8 mouse cellular contexts compared by ENCODE assay signal in genomic region chr10:62920766-62921156, GRCm38 (mm10). TPM values are rescaled to one million over a fixed set of nuclear protein-coding genes. Genes with fewer than 3 reads are reported as not detected.
DNase-seq lines count a peak whose midpoint lies in the region; ATAC-seq and TF ChIP-seq lines count a peak whose summit lies in the region.

No protein-coding gene starts in this region.

- no peak for DNase-seq in kidney, postnatal 0 days (ENCODE audit: low spot score)
- DNase-seq in kidney, adult 18-20 months = no peak
- DNase-seq in embryonic facial prominence, embryonic 10.5 days (ENCODE audit: low spot score) = no peak
- no peak for DNase-seq in hindbrain, postnatal 0 days (ENCODE audit: low spot score)
- no peak for DNase-seq in midbrain, postnatal 0 days (ENCODE audit: low spot score)
- no peak for DNase-seq in layer of hippocampus, adult 18-20 months (ENCODE audit: low spot score in 2 of 2)
- DNase-seq in cerebellum, adult 9-11 months = no peak
- no peak for DNase-seq in retina, embryonic 14.5 days (ENCODE audit: low spot score)

- H3K36me3 ChIP-seq in kidney, postnatal 0 days (ENCODE audit: insufficient read depth, low read length) = no peaks in the 10 kb centered on the region
- H3K36me3 ChIP-seq in embryonic facial prominence, embryonic 10.5 days (replicated peaks) = no peaks in the 10 kb centered on the region
- H3K36me3 ChIP-seq in hindbrain, postnatal 0 days (ENCODE audit: insufficient read depth, low read length) = no peaks in the 10 kb centered on the region
- no peaks in the 10 kb centered on the region for H3K36me3 ChIP-seq in midbrain, postnatal 0 days (ENCODE audit: insufficient read depth, low read length)

- H3K27me3 ChIP-seq in kidney, postnatal 0 days (ENCODE audit: insufficient read depth, low read length) = no peaks in the 10 kb centered on the region
- H3K27me3 ChIP-seq in embryonic facial prominence, embryonic 10.5 days (replicated peaks; ENCODE audit: low read depth, poor library complexity, severe bottlenecking) = no peaks in the 10 kb centered on the region
- H3K27me3 ChIP-seq in hindbrain, postnatal 0 days (ENCODE audit: insufficient read depth, low read length) = no peaks in the 10 kb centered on the region
- no peaks in the 10 kb centered on the region for H3K27me3 ChIP-seq in midbrain, postnatal 0 days (ENCODE audit: insufficient read depth, low read length)

- H3K9me3 ChIP-seq in kidney, postnatal 0 days (replicated peaks; ENCODE audit: low read length) = no peaks in the 10 kb centered on the region
- no peaks in the 10 kb centered on the region for H3K9me3 ChIP-seq in embryonic facial prominence, embryonic 10.5 days
- no peaks in the 10 kb centered on the region for H3K9me3 ChIP-seq in hindbrain, postnatal 0 days (ENCODE audit: low read length)
- no peaks in the 10 kb centered on the region for H3K9me3 ChIP-seq in midbrain, postnatal 0 days (ENCODE audit: low read length)

- ATAC-seq in kidney, postnatal 0 days (replicated peaks; ENCODE audit: low FRiP score, low read depth) = peak; percentile 75
- ATAC-seq in hindbrain, postnatal 0 days = peak; percentile 73
- ATAC-seq in midbrain, postnatal 0 days (ENCODE audit: low FRiP score) = peak; percentile 69

- H3K4me2 ChIP-seq in kidney, postnatal 0 days (ENCODE audit: low read length) = peak overlapping the region; percentile 90
- H3K4me2 ChIP-seq in hindbrain, postnatal 0 days (ENCODE audit: low read depth, low read length) = peak overlapping the region; percentile 87
- peak overlapping the region; percentile 70 for H3K4me2 ChIP-seq in midbrain, postnatal 0 days (ENCODE audit: low read depth, low read length, poor library complexity, severe bottlenecking)

- no peak for TF ChIP-seq CTCF in kidney, postnatal 0 days (IDR thresholded peaks at IDR 0.05; ENCODE audit: low read depth)
- no peak for TF ChIP-seq CTCF in hindbrain, postnatal 0 days (IDR thresholded peaks at IDR 0.05; ENCODE audit: low read depth)
- TF ChIP-seq CTCF in midbrain, postnatal 0 days (IDR thresholded peaks at IDR 0.05) = no peak

- peak overlapping the region; percentile 92 for H3K9ac ChIP-seq in kidney, postnatal 0 days (ENCODE audit: low read depth, low read length)
- peak overlapping the region; percentile 87 for H3K9ac ChIP-seq in hindbrain, postnatal 0 days (replicated peaks; ENCODE audit: low read length)
- peak overlapping the region; percentile 93 for H3K9ac ChIP-seq in midbrain, postnatal 0 days (replicated peaks; ENCODE audit: low read length, poor library complexity, severe bottlenecking)

- peak overlapping the region; percentile 92 for H3K27ac ChIP-seq in kidney, postnatal 0 days
- peak overlapping the region; percentile 91 for H3K27ac ChIP-seq in embryonic facial prominence, embryonic 10.5 days (replicated peaks)
- H3K27ac ChIP-seq in hindbrain, postnatal 0 days = peak overlapping the region; percentile 89
- peak overlapping the region; percentile 90 for H3K27ac ChIP-seq in midbrain, postnatal 0 days (ENCODE audit: low read depth, low read length)

- H3K4me1 ChIP-seq in kidney, postnatal 0 days (replicated peaks; ENCODE audit: insufficient read depth, low read length) = peaks cover 10% of the 10 kb centered on the region; the same call in 1 of the 2 replicates
- peaks cover 16% of the 10 kb centered on the region for H3K4me1 ChIP-seq in embryonic facial prominence, embryonic 10.5 days
- H3K4me1 ChIP-seq in hindbrain, postnatal 0 days (ENCODE audit: insufficient read depth, low read length) = peaks cover 3% of the 10 kb centered on the region; the same call in 1 of the 2 replicates
- no peaks in the 10 kb centered on the region for H3K4me1 ChIP-seq in midbrain, postnatal 0 days (ENCODE audit: insufficient read depth, low read length)

- WGBS in kidney, postnatal 0 days = 0% methylated on average over 20 of the region's 29 CpGs
- WGBS in embryonic facial prominence, embryonic 10.5 days = under 1% methylated on average over 29 of the region's 29 CpGs
- WGBS in hindbrain, postnatal 0 days = under 1% methylated on average over 28 of the region's 29 CpGs
- 0% methylated on average over 22 of the region's 29 CpGs for WGBS in midbrain, postnatal 0 days

- H3K4me3 ChIP-seq in kidney, postnatal 0 days (replicated peaks; ENCODE audit: low read depth, low read length) = peak overlapping the region; percentile 95
- H3K4me3 ChIP-seq in embryonic facial prominence, embryonic 10.5 days = peak overlapping the region; percentile 90
- peak overlapping the region; percentile 78 for H3K4me3 ChIP-seq in hindbrain, postnatal 0 days (ENCODE audit: low read length)
- peak overlapping the region; percentile 99 for H3K4me3 ChIP-seq in midbrain, postnatal 0 days (ENCODE audit: low read depth, low read length)

RNA-seq across cellular contexts. Expression of gene Slc25a16, which starts 0.3 kb away (rescaled TPM):
- polyA plus RNA-seq in kidney, postnatal 0 days (2015; fragmentation: Nextera tagmentation; extraction: Ambion mirVana) = 27.3 and 27.6 TPM in 2 replicates
- polyA plus RNA-seq in embryonic facial prominence, embryonic 10.5 days (2016; fragmentation: Nextera tagmentation; extraction: Ambion mirVana) = 8.1 and 9.4 TPM in 2 replicates
- 15.7 and 23.1 TPM in 2 replicates for total RNA-seq in hindbrain, postnatal 0 days (2014; rRNA removed)
- 13.7 and 15.4 TPM in 2 replicates for polyA plus RNA-seq in hindbrain, postnatal 0 days (2015; fragmentation: Nextera tagmentation; extraction: Ambion mirVana)
- 19.0 and 23.0 TPM in 2 replicates for total RNA-seq in midbrain, postnatal 0 days (2014; rRNA removed)
- polyA plus RNA-seq in midbrain, postnatal 0 days (2015; fragmentation: Nextera tagmentation; extraction: Ambion mirVana) = 12.3 and 13.7 TPM in 2 replicates
- 10 to 100 TPM; 36.9 to 38.3 TPM for total RNA-seq in layer of hippocampus, adult 18-20 months (2021)

RNA-seq across cellular contexts. Expression of gene Tet1, which starts 12.0 kb away (rescaled TPM):
- 17.3 and 18.0 TPM in 2 replicates for polyA plus RNA-seq in kidney, postnatal 0 days (2015; fragmentation: Nextera tagmentation; extraction: Ambion mirVana)
- 28.9 and 34.5 TPM in 2 replicates for polyA plus RNA-seq in embryonic facial prominence, embryonic 10.5 days (2016; fragmentation: Nextera tagmentation; extraction: Ambion mirVana)
- 32.8 and 39.5 TPM in 2 replicates for total RNA-seq in hindbrain, postnatal 0 days (2014; rRNA removed)
- 30.3 and 32.2 TPM in 2 replicates for polyA plus RNA-seq in hindbrain, postnatal 0 days (2015; fragmentation: Nextera tagmentation; extraction: Ambion mirVana)
- total RNA-seq in midbrain, postnatal 0 days (2014; rRNA removed) = 29.0 and 40.5 TPM in 2 replicates
- polyA plus RNA-seq in midbrain, postnatal 0 days (2015; fragmentation: Nextera tagmentation; extraction: Ambion mirVana) = 31.1 and 34.9 TPM in 2 replicates
- 10 to 100 TPM in 1 of 2 experiments, 1 to 10 TPM in 1; 9.6 to 12.6 TPM for total RNA-seq in layer of hippocampus, adult 18-20 months (2021)

RNA-seq across cellular contexts. Expression of gene Dna2, which starts 26.1 kb away (rescaled TPM):
- 9.0 and 12.7 TPM in 2 replicates for polyA plus RNA-seq in kidney, postnatal 0 days (2015; fragmentation: Nextera tagmentation; extraction: Ambion mirVana)
- 37.1 and 39.1 TPM in 2 replicates for polyA plus RNA-seq in embryonic facial prominence, embryonic 10.5 days (2016; fragmentation: Nextera tagmentation; extraction: Ambion mirVana)
- total RNA-seq in hindbrain, postnatal 0 days (2014; rRNA removed) = 2.7 and 6.1 TPM in 2 replicates
- 3.7 and 3.8 TPM in 2 replicates for polyA plus RNA-seq in hindbrain, postnatal 0 days (2015; fragmentation: Nextera tagmentation; extraction: Ambion mirVana)
- 2.0 and 3.5 TPM in 2 replicates for total RNA-seq in midbrain, postnatal 0 days (2014; rRNA removed)
- 2.6 and 2.7 TPM in 2 replicates for polyA plus RNA-seq in midbrain, postnatal 0 days (2015; fragmentation: Nextera tagmentation; extraction: Ambion mirVana)
- total RNA-seq in layer of hippocampus, adult 18-20 months (2021) = 1 to 10 TPM; 1.1 to 1.2 TPM

RNA-seq across cellular contexts. Expression of gene Rufy2, which starts 59.3 kb away (rescaled TPM):
- polyA plus RNA-seq in kidney, postnatal 0 days (2015; fragmentation: Nextera tagmentation; extraction: Ambion mirVana) = 20.8 and 21.5 TPM in 2 replicates
- polyA plus RNA-seq in embryonic facial prominence, embryonic 10.5 days (2016; fragmentation: Nextera tagmentation; extraction: Ambion mirVana) = 25.0 and 25.4 TPM in 2 replicates
- total RNA-seq in hindbrain, postnatal 0 days (2014; rRNA removed) = 25.3 and 25.5 TPM in 2 replicates
- polyA plus RNA-seq in hindbrain, postnatal 0 days (2015; fragmentation: Nextera tagmentation; extraction: Ambion mirVana) = 57.2 and 61.9 TPM in 2 replicates
- 34.5 and 47.7 TPM in 2 replicates for total RNA-seq in midbrain, postnatal 0 days (2014; rRNA removed)
- polyA plus RNA-seq in midbrain, postnatal 0 days (2015; fragmentation: Nextera tagmentation; extraction: Ambion mirVana) = 60.9 and 65.5 TPM in 2 replicates
- total RNA-seq in layer of hippocampus, adult 18-20 months (2021) = 10 to 100 TPM; 73.4 to 76.1 TPM
